8 mouse cellular contexts compared by ENCODE assay signal in genomic region chr1:34432411-34432775, GRCm38 (mm10). TPM values are rescaled to one million over a fixed set of nuclear protein-coding genes. Genes with fewer than 3 reads are reported as not detected.
A peak's percentile ranks its signal among the peaks of the same experiment; 100 is the strongest.
DNase-seq lines count a peak whose midpoint lies in the region; ATAC-seq and TF ChIP-seq lines count a peak whose summit lies in the region.

No protein-coding gene starts in this region.

- H3K4me3 ChIP-seq in left cerebral cortex, adult 2 months: peak overlapping the region; percentile 53
- peak overlapping the region; percentile 46; a peak in 3 of 4 replicates for H3K4me3 ChIP-seq in heart, embryonic 14.5 days (ENCODE audit: control insufficient read depth in 1 of 2, insufficient read depth in 1 of 2, low read depth in 1 of 2, low read length in 2 of 2)
- peak overlapping the region; percentile 29 for H3K4me3 ChIP-seq in limb, embryonic 11.5 days (ENCODE audit: low read depth, low read length)

- intact Hi-C loops in left cerebral cortex, adult 2 months (cut with DNase I): no loop called here
- intact Hi-C loops in left cerebral cortex, postnatal 14 days (cut with DNase I): no loop called here

- peak overlapping the region; percentile 68 for H3K4me2 ChIP-seq in heart, embryonic 14.5 days (ENCODE audit: low read length)
- H3K4me2 ChIP-seq in limb, embryonic 11.5 days (ENCODE audit: low read depth, severe bottlenecking): peak overlapping the region; percentile 51

- H3K9ac ChIP-seq in heart, embryonic 14.5 days (ENCODE audit: low read length): peak overlapping the region; percentile 70
- H3K9ac ChIP-seq in limb, embryonic 11.5 days (ENCODE audit: low read length): no peak overlapping the region

- no peak overlapping the region for H3K27ac ChIP-seq in left cerebral cortex, adult 2 months
- H3K27ac ChIP-seq in heart, embryonic 14.5 days (replicated peaks in 1 of 2; ENCODE audit: control insufficient read depth in 1 of 2, insufficient read depth in 1 of 2, low read depth in 2 of 2, low read length in 2 of 2): peak overlapping the region in 1 of 2 experiments; percentile 67; a peak in 2 of 4 replicates
- H3K27ac ChIP-seq in limb, embryonic 11.5 days (replicated peaks; ENCODE audit: low read depth, low read length): no peak overlapping the region

- WGBS in heart, embryonic 14.5 days: 53% methylated on average over 13 of the region's 13 CpGs
- WGBS in limb, embryonic 11.5 days: 62% methylated on average over 13 of the region's 13 CpGs

- H3K27me3 ChIP-seq in heart, embryonic 14.5 days (ENCODE audit: control insufficient read depth, insufficient read depth, low read length): no peaks in the 10 kb centered on the region
- no peaks in the 10 kb centered on the region for H3K27me3 ChIP-seq in limb, embryonic 11.5 days (ENCODE audit: control insufficient read depth, insufficient read depth, low read length)

- DNase-seq in left cerebral cortex, adult 2 months (ENCODE audit: extremely low spot score in 1 of 2, low spot score in 2 of 2): no peak
- DNase-seq in left cerebral cortex, postnatal 14 days (ENCODE audit: low spot score in 2 of 2): no peak
- DNase-seq in cerebellum, adult 8-10 months: peak; percentile 49
- DNase-seq in limb, embryonic 11.5 days (ENCODE audit: low spot score): no peak
- peak; percentile 17 for DNase-seq in neural tube, embryonic 10.5 days (ENCODE audit: extremely low spot score, low spot score)
- DNase-seq in layer of hippocampus, adult 9-11 months: no peak
- DNase-seq in ovary, adult 18-20 months (ENCODE audit: low spot score): no peak

- TF ChIP-seq CTCF in left cerebral cortex, adult 2 months (IDR thresholded peaks at IDR 0.05): no peak

- peaks cover 15% of the 10 kb centered on the region for H3K36me3 ChIP-seq in heart, embryonic 14.5 days (ENCODE audit: control insufficient read depth, insufficient read depth, low read length)
- no peaks in the 10 kb centered on the region for H3K36me3 ChIP-seq in limb, embryonic 11.5 days (ENCODE audit: control insufficient read depth, insufficient read depth, low read length)

- H3K9me3 ChIP-seq in heart, embryonic 14.5 days (ENCODE audit: control insufficient read depth, low read length): peaks cover 24% of the 10 kb centered on the region
- peaks cover 16% of the 10 kb centered on the region for H3K9me3 ChIP-seq in limb, embryonic 11.5 days (ENCODE audit: control insufficient read depth, low read length)

- peaks cover 6 to 8% of the 10 kb centered on the region in 2 experiments; a peak in 2 of 4 replicates for H3K4me1 ChIP-seq in heart, embryonic 14.5 days (ENCODE audit: control insufficient read depth in 2 of 2, insufficient read depth in 2 of 2, low read length in 2 of 2)
- no peaks in the 10 kb centered on the region for H3K4me1 ChIP-seq in limb, embryonic 11.5 days (ENCODE audit: control insufficient read depth, insufficient read depth, low read length)

- ATAC-seq in heart, embryonic 14.5 days (ENCODE audit: insufficient number of reproducible peaks, insufficient read depth, low FRiP score, low read depth): no peak
- no peak for ATAC-seq in limb, embryonic 11.5 days (ENCODE audit: insufficient number of reproducible peaks, low FRiP score, low TSS enrichment, low read depth)

RNA-seq across cellular contexts. Expression of gene Ccdc115, which starts 7.1 kb away (rescaled TPM):
- 10 to 100 TPM; 13.8 to 15.8 TPM for total RNA-seq in left cerebral cortex, adult 2 months (2021)
- total RNA-seq in left cerebral cortex, postnatal 14 days (2021): 10 to 100 TPM; 16.7 to 18.7 TPM
- polyA plus RNA-seq in heart, embryonic 14.5 days (2014; fragmentation: Nextera tagmentation; extraction: Ambion mirVana): 42.6 and 46.3 TPM in 2 replicates
- polyA plus RNA-seq in limb, embryonic 11.5 days (2014; fragmentation: Nextera tagmentation; extraction: Ambion mirVana): 52.6 and 53.8 TPM in 2 replicates

RNA-seq across cellular contexts. Expression of gene Imp4, which starts 7.3 kb away (rescaled TPM):
- total RNA-seq in left cerebral cortex, adult 2 months (2021): 10 to 100 TPM; 31.3 to 39.4 TPM
- total RNA-seq in left cerebral cortex, postnatal 14 days (2021): 10 to 100 TPM; 31.5 to 32.4 TPM
- 59.0 and 66.7 TPM in 2 replicates for polyA plus RNA-seq in heart, embryonic 14.5 days (2014; fragmentation: Nextera tagmentation; extraction: Ambion mirVana)
- 102 and 118 TPM in 2 replicates for polyA plus RNA-seq in limb, embryonic 11.5 days (2014; fragmentation: Nextera tagmentation; extraction: Ambion mirVana)

RNA-seq across cellular contexts. Expression of gene Ptpn18, which starts 27.2 kb away (rescaled TPM):
- total RNA-seq in left cerebral cortex, adult 2 months (2021): 1 to 10 TPM; 4.7 to 6.0 TPM
- total RNA-seq in left cerebral cortex, postnatal 14 days (2021): 1 to 10 TPM; 2.5 to 4.7 TPM
- polyA plus RNA-seq in heart, embryonic 14.5 days (2014; fragmentation: Nextera tagmentation; extraction: Ambion mirVana): 16.2 and 16.3 TPM in 2 replicates
- 7.6 and 7.9 TPM in 2 replicates for polyA plus RNA-seq in limb, embryonic 11.5 days (2014; fragmentation: Nextera tagmentation; extraction: Ambion mirVana)

Comparison
In these comparisons a context has a peak if more than half of its experiments do, and no peak if none do; other contexts are left out.
1. DNase-seq: peak in cerebellum, adult 8-10 months (single experiment) and neural tube, embryonic 10.5 days (single experiment); none in left cerebral cortex, adult 2 months (0 of 2), left cerebral cortex, postnatal 14 days (0 of 2), limb, embryonic 11.5 days (single experiment), layer of hippocampus, adult 9-11 months (single experiment) and ovary, adult 18-20 months (single experiment).
2. Peak in every context shown above with its lines, with median percentiles within 50 percentile points of each other: H3K4me3 ChIP-seq.